Mouse (Mus musculus) kidney, adult 8-10 months (tissue): ENCODE results near the gene Fitm1.

Experiments
- DNase-seq, 2 experiments: peaks; one replicate each; pipeline ENCODE4 v3.0.0; 2022

Fitm1 gene

DNA sequence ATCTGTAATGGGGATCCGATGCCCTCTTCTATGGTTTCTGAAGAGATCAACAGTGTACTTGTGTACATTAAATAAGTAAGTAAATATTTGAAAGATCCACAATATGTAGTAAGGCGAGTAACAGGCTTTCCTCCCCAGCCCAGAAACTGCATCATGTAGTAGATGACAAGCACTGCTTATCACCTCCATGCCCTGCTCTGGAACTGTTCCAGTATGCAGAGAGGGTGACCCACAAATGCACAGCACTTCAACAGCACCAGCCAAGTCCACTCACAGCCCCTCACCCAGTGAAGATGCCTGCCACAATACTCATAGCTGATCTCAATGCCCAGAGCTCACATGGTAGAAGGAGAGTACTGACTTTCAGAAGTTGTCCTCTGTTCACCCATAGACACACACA is 4.8 kb upstream of the Fitm1 start:
- DNase-seq = no peak

DNA sequence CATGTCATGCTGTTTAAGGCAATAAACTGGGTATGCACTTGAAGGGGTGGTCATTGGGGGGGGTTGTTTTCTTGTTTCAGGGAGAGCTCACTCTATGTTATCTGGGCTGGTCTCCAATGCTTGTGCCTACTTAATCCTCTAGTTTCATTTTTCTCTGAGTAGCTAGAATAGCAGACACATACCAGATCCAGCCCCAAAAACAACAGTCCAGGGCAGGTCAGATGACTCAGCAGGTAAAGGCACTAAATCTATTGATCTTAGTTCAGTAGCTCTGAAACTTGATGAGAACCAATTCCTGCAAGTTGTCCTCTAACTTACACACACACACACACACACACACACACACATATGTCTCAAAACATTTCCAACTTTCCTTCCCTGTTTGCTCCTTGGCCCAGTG is 3.7 kb upstream of the Fitm1 start:
- no peak for DNase-seq

DNA sequence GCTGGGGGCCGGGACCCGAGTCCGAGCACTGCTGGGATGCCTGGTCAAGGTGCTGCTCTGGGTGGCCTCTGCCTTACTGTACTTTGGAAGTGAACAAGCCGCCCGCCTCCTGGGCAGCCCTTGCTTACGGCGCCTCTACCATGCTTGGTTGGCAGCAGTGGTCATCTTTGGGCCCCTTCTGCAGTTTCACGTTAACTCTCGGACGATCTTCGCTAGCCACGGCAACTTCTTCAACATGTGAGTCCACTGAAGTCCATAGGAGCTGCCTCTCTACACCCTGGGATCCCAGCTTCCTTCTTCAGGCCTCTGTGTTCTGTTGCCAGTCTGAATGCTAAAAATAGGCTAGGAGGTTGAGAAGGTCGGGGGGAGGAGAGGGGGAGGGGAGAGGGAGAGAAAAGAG is 294 bp downstream of the Fitm1 start:
- peak in 1 of 2 experiments; percentile 47 for DNase-seq

DNA sequence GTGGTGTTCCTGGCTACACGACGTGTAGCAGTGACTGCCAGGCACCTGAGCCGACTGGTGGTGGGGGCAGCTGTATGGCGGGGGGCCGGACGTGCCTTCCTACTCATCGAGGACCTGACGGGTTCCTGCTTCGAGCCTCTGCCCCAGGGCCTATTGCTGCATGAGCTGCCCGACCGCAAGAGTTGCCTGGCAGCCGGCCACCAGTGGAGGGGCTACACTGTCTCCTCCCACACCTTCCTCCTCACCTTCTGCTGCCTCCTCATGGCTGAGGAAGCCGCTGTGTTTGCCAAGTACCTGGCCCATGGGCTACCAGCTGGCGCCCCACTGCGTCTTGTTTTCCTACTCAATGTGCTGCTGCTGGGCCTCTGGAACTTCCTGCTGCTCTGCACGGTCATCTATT is 959 bp downstream of the Fitm1 start:
- DNase-seq = no peak

DNA sequence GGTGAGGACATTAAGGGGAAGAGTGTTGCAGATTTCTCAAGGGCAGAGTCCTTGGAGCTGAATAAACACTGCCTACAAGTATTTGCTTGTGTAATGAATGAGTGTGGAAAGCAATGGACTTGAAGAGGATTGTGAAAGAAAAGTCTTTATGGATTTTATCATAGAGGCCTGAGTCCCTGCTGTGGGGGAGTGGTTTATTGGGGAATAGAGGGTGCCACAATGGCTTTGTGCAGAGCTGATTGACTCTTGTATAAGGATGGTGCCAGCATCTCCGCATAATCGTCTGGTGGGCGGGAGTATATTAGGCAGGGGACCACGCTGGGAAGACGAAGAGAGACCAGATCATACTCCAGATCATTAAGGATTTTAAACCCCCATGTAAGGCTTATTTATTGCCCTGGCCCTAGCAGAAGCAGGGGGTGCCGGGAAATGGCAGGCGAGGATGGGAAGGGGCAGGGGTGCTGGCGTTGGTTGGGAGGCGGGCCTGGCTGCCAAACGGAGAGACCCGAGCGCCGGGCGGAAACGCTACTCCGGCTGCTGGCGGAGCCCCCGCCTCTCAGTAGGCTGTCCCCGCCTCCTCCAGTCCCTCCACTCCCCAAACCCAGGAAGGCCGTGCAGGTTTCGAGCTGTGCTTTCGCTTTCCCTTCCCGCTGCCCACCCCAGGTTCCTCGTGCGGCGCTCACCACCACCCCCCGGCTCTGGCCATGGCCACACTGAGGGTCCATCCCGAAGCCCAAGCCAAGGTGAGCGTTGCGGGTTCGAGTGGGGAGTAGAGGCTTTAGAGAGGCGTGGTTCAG is 2.7 kb downstream of the Fitm1 start, which contains the start of gene Psme1:
Gene Psme1, plus strand, starts transcription at position 253 of the 797 bp plus-strand sequence.
- DNase-seq = peak; percentile 75 to 77

DNA sequence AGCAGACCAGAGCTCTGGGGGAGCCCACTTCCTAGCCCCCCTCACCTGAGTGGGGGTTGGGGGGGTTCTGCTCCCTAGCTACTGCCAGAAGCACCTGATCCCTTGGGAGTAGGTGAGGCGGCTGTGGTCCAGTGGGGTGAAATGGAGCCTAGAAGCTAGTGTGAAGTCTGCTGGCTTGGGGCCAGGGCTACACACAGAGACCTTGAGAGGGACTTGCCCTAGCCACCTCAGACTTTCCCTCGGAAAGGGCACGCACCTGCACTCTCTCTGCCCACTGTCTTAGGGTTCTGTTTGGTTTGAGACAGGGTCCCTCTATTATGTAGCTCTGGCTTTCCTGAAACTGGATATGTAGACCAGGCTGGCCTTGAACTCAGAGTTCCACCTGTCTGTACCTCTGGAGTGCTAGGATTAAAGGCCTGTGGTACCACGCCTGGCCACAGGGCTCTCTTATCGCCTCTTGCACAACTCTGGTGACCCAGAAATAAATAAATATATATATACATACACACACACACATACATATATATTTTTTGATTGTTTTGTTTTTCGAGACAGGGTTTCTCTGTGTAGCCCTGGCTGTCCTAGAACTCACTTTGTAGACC is 3.4 kb downstream of the Fitm1 start:
- peak; percentile 71 to 76 for DNase-seq

DNA sequence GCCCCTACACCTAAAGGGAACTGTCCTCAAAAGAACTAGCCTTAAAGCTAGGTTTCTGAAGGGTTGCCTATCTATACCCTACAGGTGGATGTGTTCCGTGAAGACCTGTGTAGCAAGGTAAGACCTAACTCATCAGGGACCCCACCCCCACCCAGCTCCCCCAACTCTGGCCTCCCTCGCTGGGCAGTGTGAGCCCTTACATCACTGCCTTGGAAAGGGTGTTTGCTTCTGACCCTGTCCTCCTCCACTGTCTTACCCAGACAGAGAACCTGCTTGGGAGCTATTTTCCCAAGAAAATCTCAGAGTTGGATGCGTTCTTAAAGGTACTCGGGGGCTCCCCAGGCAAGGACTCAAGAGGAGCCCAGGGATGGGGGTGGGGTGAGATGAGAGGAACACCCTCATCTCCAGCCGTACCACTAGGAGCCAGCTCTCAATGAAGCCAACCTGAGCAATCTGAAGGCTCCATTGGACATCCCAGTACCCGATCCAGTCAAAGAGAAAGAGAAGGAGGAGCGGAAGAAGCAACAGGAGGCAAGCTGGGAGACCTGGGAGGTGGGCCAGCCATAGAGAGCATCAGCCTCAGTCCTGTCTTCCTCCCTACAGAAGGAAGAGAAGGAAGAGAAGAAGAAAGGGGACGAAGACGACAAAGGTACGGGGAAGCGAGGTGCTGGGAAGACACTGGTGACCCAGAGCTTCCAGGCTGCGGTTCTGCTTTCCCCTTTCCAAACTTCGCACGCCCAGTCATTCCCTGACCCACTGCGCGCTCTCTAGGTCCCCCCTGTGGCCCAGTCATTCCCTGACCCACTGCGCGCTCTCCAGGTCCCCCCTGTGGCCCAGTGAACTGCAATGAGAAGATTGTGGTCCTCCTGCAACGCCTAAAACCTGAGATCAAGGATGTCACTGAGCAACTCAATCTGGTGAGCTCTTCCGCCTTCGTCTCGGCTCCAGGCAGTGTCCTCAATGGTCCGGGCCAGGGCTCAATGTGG is 4.4 kb downstream of the Fitm1 start:
- no peak for DNase-seq

DNA sequence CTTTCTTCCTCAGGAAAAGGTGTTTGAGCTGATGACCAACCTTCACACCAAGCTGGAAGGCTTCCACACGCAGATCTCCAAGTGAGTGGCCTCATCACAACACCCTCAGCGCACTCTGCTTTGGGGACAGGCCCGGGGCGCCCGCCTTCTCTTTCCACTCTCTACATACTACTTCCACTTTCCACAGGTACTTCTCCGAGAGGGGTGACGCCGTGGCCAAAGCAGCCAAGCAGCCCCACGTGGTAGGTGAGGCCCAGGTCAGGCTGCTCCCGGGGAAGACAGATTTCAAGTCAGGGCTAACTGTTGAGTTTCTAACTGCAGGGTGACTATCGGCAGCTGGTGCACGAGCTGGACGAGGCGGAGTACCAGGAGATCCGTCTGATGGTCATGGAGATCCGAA is 5.3 kb downstream of the Fitm1 start:
- no peak for DNase-seq

DNA sequence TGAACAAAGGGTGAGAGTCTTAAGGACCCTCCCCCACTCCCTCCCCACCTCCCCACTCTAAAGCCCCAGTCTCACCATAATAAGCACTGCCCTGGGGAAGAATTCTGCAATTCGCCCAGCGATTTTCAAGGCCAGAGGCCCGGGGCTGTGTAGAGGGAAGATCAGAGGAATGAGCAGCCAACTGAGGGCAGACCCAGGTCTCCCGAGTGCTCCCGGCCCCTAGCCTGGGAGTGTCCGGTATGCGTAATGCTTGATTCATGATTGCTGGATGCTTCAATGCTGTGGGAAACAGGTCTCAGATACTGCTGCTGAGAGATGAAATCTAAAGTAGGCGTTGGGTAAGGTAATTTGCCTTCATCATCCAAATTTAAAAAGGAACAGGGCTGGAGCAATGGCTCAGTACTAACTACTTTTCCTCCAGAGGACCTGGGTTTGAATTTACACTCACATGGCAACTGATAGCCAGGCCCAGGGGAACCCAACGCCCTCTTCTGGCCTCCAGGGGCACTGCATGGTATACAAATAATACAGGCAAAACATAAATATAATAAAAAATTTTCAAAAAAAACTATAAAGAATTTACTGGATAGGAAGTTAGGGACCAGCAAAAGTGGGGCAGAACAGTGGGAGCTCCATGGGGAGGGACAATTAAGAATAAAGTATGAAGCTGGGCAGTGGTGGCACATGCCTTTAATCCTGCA is 6.7 kb downstream of the Fitm1 start:
- DNase-seq = no peak

DNA sequence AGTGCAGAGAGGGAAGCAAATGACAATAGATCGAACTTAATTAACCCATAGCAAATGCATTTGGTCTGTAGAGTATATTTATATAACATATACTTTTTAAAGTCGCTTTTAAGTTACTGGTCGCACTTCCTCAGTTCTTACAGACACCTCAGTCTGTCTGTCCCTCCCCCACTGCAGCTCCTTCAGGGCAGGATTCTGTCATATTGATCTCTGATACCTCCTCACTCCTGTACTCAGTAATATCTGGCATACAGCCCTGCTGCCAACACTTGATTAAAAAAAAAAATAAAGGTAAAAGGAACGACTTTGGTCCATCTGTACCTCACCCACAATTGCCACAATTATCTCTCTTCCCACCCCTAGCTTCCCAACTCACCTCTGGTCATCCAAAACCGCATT is 8.9 kb downstream of the Fitm1 start:
- no peak for DNase-seq

DNA sequence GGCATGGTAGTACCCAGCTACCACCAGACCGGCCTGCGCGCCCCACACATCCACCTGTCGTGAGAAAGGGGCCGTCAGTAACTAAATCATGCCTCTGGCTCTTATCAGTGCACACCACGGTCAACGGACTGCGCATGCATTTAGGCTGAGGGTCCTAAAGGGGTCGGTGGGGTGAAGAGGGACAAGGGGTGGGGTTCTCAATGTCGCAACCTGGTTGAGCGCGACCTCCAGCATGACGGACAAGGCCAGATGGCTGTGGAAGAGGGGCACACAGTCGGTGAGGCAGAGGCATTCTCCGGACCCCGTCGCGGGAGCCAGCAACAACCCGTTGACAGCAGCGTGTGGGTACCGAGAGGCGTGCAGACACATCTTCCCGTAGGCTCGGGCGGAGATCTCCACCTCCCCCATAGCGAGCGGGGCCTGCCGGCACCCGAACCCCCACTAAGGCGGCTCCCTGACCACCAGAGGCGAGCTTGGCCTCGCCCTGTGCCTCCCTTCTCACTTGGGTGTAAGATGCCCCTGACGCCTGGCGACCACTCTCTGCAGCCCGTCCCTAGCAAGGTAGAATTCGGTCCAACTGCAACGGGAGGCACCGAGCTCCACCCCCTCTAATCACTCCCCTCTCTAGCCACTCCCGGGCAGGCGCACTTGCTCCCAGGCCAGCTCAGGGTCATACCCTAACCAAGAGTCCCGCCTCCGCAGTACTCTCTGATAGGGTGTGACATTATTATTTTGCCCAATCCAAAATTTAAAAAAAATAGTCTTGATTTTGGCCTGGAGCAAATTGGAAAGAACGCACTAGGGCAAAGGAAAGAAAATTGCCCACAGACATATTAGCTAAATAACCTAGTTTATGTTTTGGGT is 9.5 kb downstream of the Fitm1 start, which contains the start of gene Emc9:
Gene Emc9, minus strand, starts transcription at position 601 of the 864 bp plus-strand sequence.
- peak; percentile 79 to 85 for DNase-seq

DNA sequence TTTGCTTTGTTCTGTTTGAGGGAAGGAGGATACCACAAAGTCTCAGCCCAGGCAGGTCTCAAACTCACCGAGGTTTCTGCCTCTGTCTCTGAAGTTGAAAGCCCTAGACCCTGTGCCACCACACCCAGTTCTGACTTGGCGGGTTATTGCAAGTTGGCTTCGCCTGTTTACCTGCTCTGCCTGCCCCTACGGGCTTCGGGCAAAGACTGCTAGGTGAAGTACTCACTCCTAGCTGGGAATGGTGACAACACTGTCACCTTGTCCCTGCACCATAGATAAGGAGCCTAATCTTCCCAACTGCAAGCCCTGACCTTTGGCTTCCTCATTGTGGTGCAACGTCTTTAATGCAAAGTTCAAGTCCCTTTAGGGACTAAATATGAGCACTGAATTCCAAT is 10.1 kb downstream of the Fitm1 start:
- DNase-seq = no peak

DNA sequence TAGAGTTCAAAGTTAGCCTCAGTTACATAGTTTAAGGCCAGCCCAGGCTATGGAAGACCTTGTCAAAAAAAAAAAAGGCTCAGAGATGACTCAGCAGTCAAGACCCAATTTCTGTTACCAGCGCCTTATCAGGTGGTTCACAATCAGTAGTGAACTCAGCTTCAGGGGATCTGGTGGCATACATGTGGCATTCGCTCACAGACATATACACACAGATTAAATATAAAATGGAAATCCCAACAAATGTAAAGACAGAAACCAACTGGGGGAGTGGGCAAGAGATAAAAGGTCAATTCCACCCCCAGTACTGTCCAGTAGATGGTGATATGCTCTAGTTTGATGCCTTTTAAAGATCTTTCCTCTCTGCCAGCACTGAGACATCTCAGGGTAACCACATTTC is 10.7 kb downstream of the Fitm1 start:
- no peak for DNase-seq

DNA sequence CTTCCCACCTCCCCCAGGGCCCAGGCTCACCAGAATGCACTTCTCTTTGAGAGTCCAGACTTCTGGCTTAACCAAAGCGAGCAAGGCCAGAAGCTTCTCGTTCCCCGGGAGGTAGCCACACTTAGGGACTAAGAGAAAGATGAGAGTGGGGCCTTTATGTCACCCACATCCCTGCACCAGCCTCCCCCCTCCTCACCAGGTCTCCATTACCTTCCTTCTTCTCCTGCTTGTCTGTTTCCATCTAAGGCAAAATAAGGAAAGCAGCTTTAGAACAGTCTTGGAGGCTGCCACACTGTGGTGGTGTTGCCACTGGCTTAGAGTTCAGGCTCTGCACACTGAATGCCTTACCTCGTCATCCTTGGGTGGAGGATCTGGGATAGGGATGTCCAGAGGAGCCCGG is 13.9 kb downstream of the Fitm1 start:
- no peak for DNase-seq

DNA sequence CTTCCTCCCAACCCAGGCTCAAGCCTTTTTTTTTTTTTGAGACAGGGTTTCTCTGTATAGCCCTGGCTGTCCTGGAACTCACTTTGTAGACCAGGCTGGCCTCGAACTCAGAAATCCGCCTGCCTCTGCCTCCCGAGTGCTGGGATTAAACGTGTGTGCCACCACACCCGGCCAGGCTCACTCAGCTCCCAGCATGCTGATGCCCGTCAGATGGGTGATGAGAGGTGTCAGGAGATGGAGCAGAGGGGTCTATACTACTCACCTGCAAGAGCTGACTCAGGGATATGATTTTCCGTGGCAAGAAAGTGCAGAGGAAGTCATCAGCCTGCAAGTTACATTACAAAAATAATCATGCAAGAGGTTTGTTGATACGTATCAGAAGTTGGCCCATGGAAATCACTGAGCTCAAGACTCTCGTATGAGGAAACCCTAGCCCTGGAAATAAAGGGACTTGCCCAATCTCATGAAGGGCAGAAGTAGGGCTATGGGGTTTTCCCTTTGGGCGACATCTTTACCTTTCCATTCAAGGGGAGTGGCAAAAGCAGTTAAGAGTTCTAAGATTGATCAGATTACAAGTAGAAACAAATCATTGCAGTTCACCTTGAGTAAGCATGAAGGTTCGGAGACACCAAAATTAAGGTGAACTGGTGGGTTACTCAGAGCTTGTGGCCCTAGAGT is 14.5 kb downstream of the Fitm1 start:
- no peak for DNase-seq

DNA sequence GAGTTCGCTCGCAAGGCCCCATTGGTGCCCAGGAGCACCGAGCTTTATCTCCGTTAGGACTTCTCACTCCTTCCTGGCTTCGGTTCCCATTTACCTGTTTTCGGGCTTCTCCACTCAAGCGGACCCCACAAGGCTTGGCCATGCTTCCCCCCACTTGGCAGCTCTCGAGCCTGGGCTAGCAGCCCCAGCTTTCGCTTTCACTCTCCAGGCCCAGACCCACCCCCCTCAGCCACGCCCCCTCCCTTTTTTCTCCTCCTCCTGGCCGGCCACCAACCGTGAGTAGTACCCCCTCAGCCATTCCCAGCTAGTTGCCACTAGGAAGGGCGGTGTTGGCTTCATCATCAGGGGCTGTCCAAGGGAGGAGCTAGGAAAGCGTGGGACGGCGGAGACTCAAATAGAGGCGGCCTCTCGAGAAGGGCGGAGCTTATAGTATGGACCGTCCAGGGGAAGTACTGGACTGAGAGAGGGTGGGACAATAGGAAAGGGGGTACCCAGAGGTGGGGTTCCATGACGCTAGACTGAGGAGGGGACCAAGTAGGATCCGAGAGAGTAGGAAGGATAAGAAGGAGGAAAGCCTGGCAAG is 15.4 kb downstream of the Fitm1 start, which contains the start of gene Psme2:
Gene Psme2, minus strand, starts transcription at position 366 of the 583 bp plus-strand sequence.
- peak; percentile 96 to 98 for DNase-seq

DNA sequence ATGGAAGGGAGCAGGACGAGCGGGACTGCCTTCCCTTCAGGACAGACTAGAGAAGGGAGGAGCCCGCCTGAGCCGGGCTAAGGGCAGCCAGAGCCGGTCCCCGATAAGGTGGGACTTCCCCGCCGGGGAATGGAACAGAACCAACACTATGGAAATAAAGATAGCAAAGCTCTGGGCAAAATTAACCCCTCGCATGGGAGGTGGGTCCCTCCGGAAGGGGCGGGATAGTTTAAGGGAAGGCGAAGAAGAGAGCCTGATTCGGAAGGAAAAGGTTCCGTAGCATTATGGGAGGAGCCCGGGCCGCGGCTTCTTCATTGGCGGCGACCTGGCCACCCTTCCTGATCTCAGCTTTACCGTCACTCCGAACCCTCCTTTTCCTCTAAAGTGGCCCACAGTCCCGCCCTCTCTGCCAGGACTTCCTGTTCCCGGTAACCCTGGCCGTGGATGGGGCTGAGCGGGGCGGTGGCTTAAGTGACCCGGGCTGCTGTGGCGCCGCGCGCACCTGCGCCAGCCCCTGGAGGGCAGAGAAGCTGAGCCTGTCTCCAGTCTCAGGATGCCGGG is 16.0 kb downstream of the Fitm1 start, which contains the start of gene Rnf31:
Gene Rnf31, plus strand, starts transcription at position 378 of the 561 bp plus-strand sequence.
- peak; percentile 98 for DNase-seq

DNA sequence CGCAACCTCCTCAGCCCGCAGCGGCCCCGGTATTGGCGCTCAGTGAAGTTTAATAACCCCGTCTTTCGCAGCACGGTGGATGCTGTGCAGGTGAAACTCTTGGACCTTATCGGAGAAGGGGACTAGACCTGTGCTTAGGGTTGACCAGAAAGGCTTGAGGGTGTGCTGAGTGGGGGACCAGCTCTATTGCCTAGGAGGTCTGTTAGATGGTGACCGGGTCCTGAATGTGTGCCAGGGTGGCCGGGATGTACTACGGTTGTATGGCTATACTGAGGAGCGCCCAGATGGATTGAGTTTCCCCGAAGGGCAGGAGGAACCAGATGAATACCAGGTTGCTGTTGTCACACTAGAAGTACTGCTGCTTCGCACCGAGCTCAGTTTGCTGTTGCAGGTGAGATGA is 16.8 kb downstream of the Fitm1 start:
- DNase-seq = peak; percentile 33 to 43

DNA sequence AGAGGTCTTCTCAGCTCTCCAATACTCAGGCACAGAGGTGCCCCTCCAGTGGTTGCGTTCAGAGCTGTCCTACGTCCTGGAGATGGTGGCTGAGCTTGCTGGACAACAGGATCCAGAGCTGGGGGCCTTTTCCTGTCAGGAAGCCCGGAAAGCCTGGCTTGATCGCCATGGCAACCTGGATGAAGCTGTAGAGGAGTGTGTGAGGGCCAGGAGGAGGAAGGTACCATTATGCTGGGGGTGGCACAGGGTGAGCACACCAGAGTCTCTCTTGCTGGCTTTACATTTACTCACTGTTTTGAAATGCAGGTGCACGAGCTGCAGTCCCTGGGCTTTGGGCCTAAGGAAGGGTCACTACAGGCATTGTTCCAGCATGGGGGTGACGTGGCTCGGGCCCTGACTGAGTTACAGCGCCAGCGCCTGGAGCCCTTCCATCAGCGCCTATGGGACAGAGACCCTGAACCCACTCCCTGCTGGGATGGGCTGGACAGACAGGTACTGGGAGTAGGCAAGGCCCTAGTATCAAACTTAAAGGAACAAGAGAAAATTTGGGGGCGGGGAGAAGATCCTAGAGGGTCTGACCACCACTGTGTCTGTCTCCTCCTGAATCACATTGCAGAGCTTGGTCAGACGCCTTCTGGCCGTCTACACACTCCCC is 20.7 kb downstream of the Fitm1 start:
- DNase-seq = no peak
